Mouse (Mus musculus): ENCODE results near the gene Unk. TPM values are rescaled to one million over a fixed set of nuclear protein-coding genes. Genes with fewer than 3 reads are reported as not detected.
A peak's percentile ranks its signal among the peaks of the same experiment; 100 is the strongest.

Gene Unk
- polyA plus RNA-seq, 1 experiment = 54.0 TPM

GRCm38 (mm10) chr11:116057237-116057881 lies 27.2 kb downstream of the Unk start:
- WGBS = 67% methylated on average over 4 of the region's 4 CpGs
- TF ChIP-seq POLR2A (IDR thresholded peaks at IDR 0.05; ENCODE audit: borderline replicate concordance, extremely low read depth, low read depth, low read length) = no peak
- TF ChIP-seq CTCF (IDR thresholded peaks at IDR 0.05; ENCODE audit: insufficient read depth, low read length) = no peak
- H3K4me3 ChIP-seq (replicated peaks; ENCODE audit: extremely low read depth, low read depth, low read length) = no peak overlapping the region
- H3K4me1 ChIP-seq (ENCODE audit: control insufficient read depth, insufficient read depth, low read length) = no peaks in the 10 kb centered on the region; the same call in 1 of the 2 replicates
- DNase-seq = no peak

- 75% methylated on average over 12 of the region's 12 CpGs for WGBS
- no peak overlapping the region for H3K4me3 ChIP-seq (replicated peaks; ENCODE audit: extremely low read depth, low read depth, low read length)
- H3K4me1 ChIP-seq (ENCODE audit: control insufficient read depth, insufficient read depth, low read length) = no peaks in the 10 kb centered on the region; the same call in 1 of the 2 replicates
- TF ChIP-seq POLR2A (IDR thresholded peaks at IDR 0.05; ENCODE audit: borderline replicate concordance, extremely low read depth, low read depth, low read length) = no peak
- no peak for TF ChIP-seq CTCF (IDR thresholded peaks at IDR 0.05; ENCODE audit: insufficient read depth, low read length)
- DNase-seq = no peak
Measured at GRCm38 (mm10) chr11:116058022-116058614, 28.0 kb downstream of the Unk start.

- Histone ChIP-seq H3K4me1 (ENCODE audit: control insufficient read depth, insufficient read depth, low read length) (no peaks in the 10 kb centered on the region; the same call in 1 of the 2 replicates), H3K4me3 (replicated peaks; ENCODE audit: extremely low read depth, low read depth, low read length) (no peak overlapping the region)
- 87% methylated on average over 17 of the region's 17 CpGs for WGBS
- TF ChIP-seq POLR2A (IDR thresholded peaks at IDR 0.05; ENCODE audit: borderline replicate concordance, extremely low read depth, low read depth, low read length) (no peak), CTCF (IDR thresholded peaks at IDR 0.05; ENCODE audit: insufficient read depth, low read length) (no peak)
- DNase-seq = no peak
Measured at GRCm38 (mm10) chr11:116058868-116059690, 29.0 kb downstream of the Unk start.

GRCm38 (mm10) chr11:116059691-116060025 lies 29.5 kb downstream of the Unk start:
- no peak for TF ChIP-seq POLR2A (IDR thresholded peaks at IDR 0.05; ENCODE audit: borderline replicate concordance, extremely low read depth, low read depth, low read length)
- TF ChIP-seq CTCF (IDR thresholded peaks at IDR 0.05; ENCODE audit: insufficient read depth, low read length) = no peak
- Histone ChIP-seq H3K4me1 (ENCODE audit: control insufficient read depth, insufficient read depth, low read length) (no peaks in the 10 kb centered on the region; the same call in 1 of the 2 replicates), H3K4me3 (replicated peaks; ENCODE audit: extremely low read depth, low read depth, low read length) (no peak overlapping the region)
- DNase-seq = no peak
- 73% methylated on average over 11 of the region's 11 CpGs for WGBS

GRCm38 (mm10) chr11:116060596-116060995 lies 30.5 kb downstream of the Unk start:
- H3K4me1 ChIP-seq (ENCODE audit: control insufficient read depth, insufficient read depth, low read length) = no peaks in the 10 kb centered on the region; the same call in 1 of the 2 replicates

GRCm38 (mm10) chr11:116061641-116062415 lies 31.7 kb downstream of the Unk start:
- Histone ChIP-seq H3K4me3 (replicated peaks; ENCODE audit: extremely low read depth, low read depth, low read length) (no peak overlapping the region), H3K4me1 (ENCODE audit: control insufficient read depth, insufficient read depth, low read length) (no peaks in the 10 kb centered on the region; the same call in 1 of the 2 replicates)
- no peak for TF ChIP-seq POLR2A (IDR thresholded peaks at IDR 0.05; ENCODE audit: borderline replicate concordance, extremely low read depth, low read depth, low read length)
- TF ChIP-seq CTCF (IDR thresholded peaks at IDR 0.05; ENCODE audit: insufficient read depth, low read length) = no peak
- DNase-seq = no peak
- 82% methylated on average over 13 of the region's 13 CpGs for WGBS

More at GRCm38 (mm10) chr11:116060596-116060995, 30.5 kb downstream of the Unk start:
- no peak overlapping the region for H3K4me3 ChIP-seq (replicated peaks; ENCODE audit: extremely low read depth, low read depth, low read length)
- DNase-seq = peak; percentile 69
- TF ChIP-seq CTCF (IDR thresholded peaks at IDR 0.05; ENCODE audit: insufficient read depth, low read length) (no peak), POLR2A (IDR thresholded peaks at IDR 0.05; ENCODE audit: borderline replicate concordance, extremely low read depth, low read depth, low read length) (peak; percentile 30; the same call in 1 of the 2 replicates)
- 61% methylated on average over 9 of the region's 9 CpGs for WGBS

- WGBS = 77% methylated on average over 7 of the region's 8 CpGs
Measured at GRCm38 (mm10) chr11:116062521-116062920, 32.4 kb downstream of the Unk start.

GRCm38 (mm10) chr11:116063562-116063961 lies 33.4 kb downstream of the Unk start:
- no peaks in the 10 kb centered on the region; the same call in 1 of the 2 replicates for H3K4me1 ChIP-seq (ENCODE audit: control insufficient read depth, insufficient read depth, low read length)
- TF ChIP-seq CTCF (IDR thresholded peaks at IDR 0.05; ENCODE audit: insufficient read depth, low read length) (no peak), POLR2A (IDR thresholded peaks at IDR 0.05; ENCODE audit: borderline replicate concordance, extremely low read depth, low read depth, low read length) (no peak)
- no peak overlapping the region for H3K4me3 ChIP-seq (replicated peaks; ENCODE audit: extremely low read depth, low read depth, low read length)
- no peak for DNase-seq
- WGBS = 47% methylated on average over 13 of the region's 13 CpGs

More at GRCm38 (mm10) chr11:116062521-116062920, 32.4 kb downstream of the Unk start:
- Histone ChIP-seq H3K4me1 (ENCODE audit: control insufficient read depth, insufficient read depth, low read length) (no peaks in the 10 kb centered on the region; the same call in 1 of the 2 replicates), H3K4me3 (replicated peaks; ENCODE audit: extremely low read depth, low read depth, low read length) (no peak overlapping the region)
- DNase-seq = no peak
- TF ChIP-seq CTCF (IDR thresholded peaks at IDR 0.05; ENCODE audit: insufficient read depth, low read length) = no peak
- TF ChIP-seq POLR2A (IDR thresholded peaks at IDR 0.05; ENCODE audit: borderline replicate concordance, extremely low read depth, low read depth, low read length) = no peak

All from lung, adult 2 months (tissue).